Mouse (Mus musculus) megakaryocyte, embryonic 14.5 days (primary cell): ENCODE results near the gene Itprip. TPM values are rescaled to one million over a fixed set of nuclear protein-coding genes. Genes with fewer than 3 reads are reported as not detected.

Source experiments
- H3K27me3 ChIP-seq: replicated peaks from 2 replicates; pipeline ENCODE3; 2012; ENCODE audit warnings: inconsistent platforms
- H3K36me3 ChIP-seq: replicated peaks from 2 replicates; pipeline ENCODE3; 2012; ENCODE audit warnings: low read length, inconsistent platforms, mixed read lengths
- H3K4me1 ChIP-seq: 2 replicates; pipeline ENCODE4 v1.6.1; 2012; ENCODE audit warnings: inconsistent platforms
- H3K4me3 ChIP-seq: replicated peaks from 2 replicates; pipeline ENCODE3; 2012; ENCODE audit warnings: moderate library complexity, mild to moderate bottlenecking, inconsistent platforms
- H3K9me3 ChIP-seq: 2 replicates; pipeline ENCODE4 v1.6.1; 2012; ENCODE audit warnings: inconsistent platforms
- FLI1 ChIP-seq: IDR thresholded peaks from 2 replicates; pipeline ENCODE4 v1.6.1; 2012; ENCODE audit warnings: low read length, inconsistent platforms, mixed read lengths
- GATA1 ChIP-seq: IDR thresholded peaks from 3 replicates; pipeline ENCODE4 v1.6.1; 2012; ENCODE audit warnings: mixed read lengths, low read length, inconsistent platforms, borderline replicate concordance
- polyA plus RNA-seq: library from polyadenylated mRNA; stranded (reverse); fragments of >175 nt; gene quantifications from 2 replicates; pipeline ENCODE4 v1.2.3, GENCODE M21; 2012; ENCODE audit warnings: low replicate concordance; ENCODE audit not compliant: insufficient read depth

Gene Itprip
- polyA plus RNA-seq, 1 experiment = 2.1 TPM

DNA sequence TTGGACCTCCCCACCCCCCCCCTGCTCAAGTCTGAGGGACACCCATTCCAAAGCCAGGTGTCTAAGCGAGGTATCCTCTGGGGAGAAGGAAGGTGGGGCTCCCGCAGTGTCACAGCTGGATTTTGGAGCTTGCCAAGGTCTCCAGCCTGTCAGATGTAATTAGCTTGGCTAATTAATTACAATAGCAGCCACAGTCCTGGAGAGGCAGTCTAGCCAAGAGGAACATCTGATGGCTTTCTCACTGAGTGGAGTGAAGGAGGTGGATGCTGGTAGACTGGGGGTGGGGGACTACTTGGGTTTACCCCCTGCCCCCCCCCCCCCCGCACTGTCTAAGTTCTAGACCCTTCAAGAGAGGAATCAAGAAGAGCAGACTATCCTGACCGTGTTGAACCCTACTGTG lies 15.4 kb downstream of the Itprip start:
- Histone ChIP-seq H3K9me3 (no peaks in the 10 kb centered on the region), H3K36me3 (peaks cover 59% of the 10 kb centered on the region), H3K27me3 (no peaks in the 10 kb centered on the region), H3K4me1 (peaks cover 83% of the 10 kb centered on the region), H3K4me3 (no peak overlapping the region)
- TF ChIP-seq GATA1 (no peak), FLI1 (no peak)

DNA sequence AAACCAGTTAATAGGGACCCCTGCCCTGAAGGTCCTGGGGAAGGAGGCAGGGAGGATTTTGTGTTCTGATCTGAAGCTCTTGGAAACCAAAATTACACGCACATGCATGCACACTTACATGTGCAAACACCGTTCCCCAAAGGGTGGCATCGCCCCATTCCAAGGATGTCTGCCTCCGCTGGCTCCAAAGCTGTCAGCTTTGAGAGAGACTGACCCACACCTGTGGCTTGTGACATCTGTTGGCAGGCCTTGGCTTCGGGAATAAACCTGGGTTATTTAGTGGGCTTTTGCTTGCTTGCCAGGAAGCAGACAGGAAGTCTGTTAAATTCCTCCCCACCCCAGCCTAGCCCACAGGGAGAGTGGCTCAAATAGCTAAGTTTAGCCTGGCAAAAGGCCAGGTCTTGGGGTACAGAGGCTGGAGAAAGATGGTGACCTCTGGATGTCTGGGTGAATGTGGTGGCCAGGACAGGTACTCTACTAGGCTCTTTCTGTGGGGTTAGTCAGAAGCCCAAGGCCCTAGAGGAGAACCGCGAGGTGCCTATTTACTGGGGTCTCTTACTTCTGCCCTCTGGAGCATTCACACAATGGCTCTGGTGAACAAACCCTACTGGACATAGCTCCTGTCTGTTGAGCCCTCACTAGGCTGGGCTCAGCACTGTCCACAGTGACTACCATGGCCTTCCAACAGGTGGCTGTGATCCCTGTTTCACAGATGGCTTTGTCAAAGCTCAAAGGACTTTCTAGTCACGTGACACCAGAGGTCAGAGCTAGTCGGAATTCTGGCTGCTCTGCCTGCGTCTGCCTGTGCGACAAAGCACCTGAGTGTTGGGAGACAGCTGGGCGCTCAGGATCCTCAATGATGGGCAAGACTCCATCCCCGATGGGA lies 16.5 kb downstream of the Itprip start:
- Histone ChIP-seq H3K27me3 (no peaks in the 10 kb centered on the region), H3K4me1 (peaks cover 74% of the 10 kb centered on the region), H3K36me3 (peaks cover 64% of the 10 kb centered on the region), H3K4me3 (no peak overlapping the region), H3K9me3 (no peaks in the 10 kb centered on the region)
- TF ChIP-seq GATA1 (no peak), FLI1 (no peak)

DNA sequence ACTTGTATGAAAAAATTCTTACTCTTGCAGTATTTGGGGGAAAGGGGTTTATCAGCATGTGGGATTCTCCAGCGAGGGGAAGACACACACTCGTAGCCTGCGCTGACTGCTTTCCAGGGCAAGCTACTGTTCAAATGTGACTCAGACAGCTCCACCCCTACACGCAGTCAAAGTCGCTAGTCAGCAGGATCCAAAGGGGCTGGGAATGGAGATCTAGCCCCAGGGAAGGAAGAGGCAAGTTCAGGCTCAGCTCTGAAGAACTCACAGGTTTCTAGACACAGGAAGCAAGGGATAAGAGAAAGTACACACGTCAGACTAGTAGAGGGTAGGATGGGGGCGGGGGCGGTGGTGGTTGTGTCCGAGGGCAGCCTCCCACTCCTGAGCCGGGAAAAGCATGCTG lies 18.5 kb downstream of the Itprip start:
- peaks cover 75% of the 10 kb centered on the region for H3K36me3 ChIP-seq
- TF ChIP-seq FLI1 (no peak), GATA1 (no peak)
- no peaks in the 10 kb centered on the region for H3K27me3 ChIP-seq
- no peaks in the 10 kb centered on the region for H3K9me3 ChIP-seq
- peaks cover 63% of the 10 kb centered on the region for H3K4me1 ChIP-seq
- H3K4me3 ChIP-seq = no peak overlapping the region

DNA sequence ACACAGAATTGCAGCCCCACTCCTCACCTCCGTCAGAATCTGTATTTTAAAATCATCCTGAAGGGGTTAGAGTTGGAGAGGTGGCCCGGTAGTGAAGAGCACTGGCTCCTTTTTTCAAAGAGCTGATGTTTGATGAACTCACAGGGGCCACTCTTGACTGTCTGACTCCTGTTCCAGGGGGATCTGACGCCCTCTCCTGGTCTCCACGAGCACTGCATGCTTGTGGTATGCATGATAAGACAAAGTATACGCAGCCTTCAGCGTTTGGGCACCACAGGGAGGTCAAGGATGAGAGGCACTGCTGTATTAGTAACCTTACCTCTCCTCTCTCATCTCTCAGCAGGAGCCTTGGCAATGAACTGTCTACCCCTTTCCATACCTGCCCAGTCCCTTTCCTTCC lies 19.1 kb downstream of the Itprip start:
- Histone ChIP-seq H3K9me3 (no peaks in the 10 kb centered on the region), H3K4me1 (peaks cover 57% of the 10 kb centered on the region)

DNA sequence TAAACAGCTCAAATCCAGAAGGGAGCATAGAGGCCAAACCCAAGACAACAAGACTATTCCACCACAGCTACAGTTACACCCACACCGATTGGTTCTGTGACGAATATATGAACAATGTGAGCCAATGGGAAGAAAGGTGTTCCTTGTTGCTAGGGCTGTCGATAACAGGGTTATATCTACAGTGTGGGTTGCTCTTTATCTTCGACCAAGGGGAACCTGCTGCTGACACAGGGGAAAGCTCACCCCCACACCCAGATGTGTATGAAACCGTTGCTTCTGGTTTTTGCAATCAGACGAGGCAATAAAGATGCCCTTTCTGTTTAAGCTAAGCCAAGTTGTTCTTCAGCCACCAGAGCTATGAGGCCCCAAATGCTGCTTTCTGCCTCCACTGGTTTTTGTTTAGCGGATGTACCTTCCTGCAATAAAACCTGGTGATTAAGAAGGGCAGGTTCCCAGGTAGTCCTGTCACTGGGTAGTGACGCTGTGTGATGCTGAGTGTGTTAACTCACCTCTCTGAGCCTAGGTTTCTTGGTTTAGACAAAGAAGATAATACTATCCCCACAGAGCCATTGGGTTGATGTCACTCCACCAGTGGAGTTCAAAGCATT lies 20.5 kb downstream of the Itprip start:
- TF ChIP-seq FLI1 (no peak), GATA1 (no peak)
- Histone ChIP-seq H3K27me3 (no peaks in the 10 kb centered on the region), H3K4me3 (no peak overlapping the region), H3K9me3 (no peaks in the 10 kb centered on the region), H3K4me1 (peaks cover 46% of the 10 kb centered on the region), H3K36me3 (peaks cover 78% of the 10 kb centered on the region)

More for the DNA sequence above, 19.1 kb downstream of the Itprip start:
- H3K36me3 ChIP-seq = peaks cover 75% of the 10 kb centered on the region
- H3K4me3 ChIP-seq = no peak overlapping the region
- TF ChIP-seq FLI1 = no peak
- no peak for TF ChIP-seq GATA1
- no peaks in the 10 kb centered on the region for H3K27me3 ChIP-seq

DNA sequence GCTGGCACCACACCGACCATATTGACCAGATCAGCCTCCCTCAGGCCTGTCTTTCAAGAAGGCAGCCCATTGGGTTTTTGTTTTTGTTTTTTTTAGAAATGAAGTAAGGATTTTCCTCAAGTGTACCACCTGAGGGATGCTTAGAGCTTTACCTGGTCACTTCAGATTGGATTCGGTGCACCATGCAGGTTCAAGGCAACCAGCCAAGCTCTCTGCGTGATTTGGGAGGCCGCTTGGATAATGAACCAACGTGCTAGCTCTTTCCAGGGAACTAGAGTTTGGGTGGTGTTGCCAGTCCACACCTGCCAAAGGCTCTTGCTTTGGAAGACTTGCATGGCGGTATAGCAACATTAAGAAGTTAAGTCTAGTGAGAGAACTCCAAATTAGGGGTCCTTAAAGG lies 26.0 kb downstream of the Itprip start:
- H3K4me3 ChIP-seq = no peak overlapping the region
- H3K9me3 ChIP-seq = no peaks in the 10 kb centered on the region
- H3K4me1 ChIP-seq = peaks cover 28% of the 10 kb centered on the region
- no peaks in the 10 kb centered on the region for H3K27me3 ChIP-seq
- peaks cover 54% of the 10 kb centered on the region for H3K36me3 ChIP-seq
- TF ChIP-seq FLI1 = no peak
- TF ChIP-seq GATA1 = no peak

DNA sequence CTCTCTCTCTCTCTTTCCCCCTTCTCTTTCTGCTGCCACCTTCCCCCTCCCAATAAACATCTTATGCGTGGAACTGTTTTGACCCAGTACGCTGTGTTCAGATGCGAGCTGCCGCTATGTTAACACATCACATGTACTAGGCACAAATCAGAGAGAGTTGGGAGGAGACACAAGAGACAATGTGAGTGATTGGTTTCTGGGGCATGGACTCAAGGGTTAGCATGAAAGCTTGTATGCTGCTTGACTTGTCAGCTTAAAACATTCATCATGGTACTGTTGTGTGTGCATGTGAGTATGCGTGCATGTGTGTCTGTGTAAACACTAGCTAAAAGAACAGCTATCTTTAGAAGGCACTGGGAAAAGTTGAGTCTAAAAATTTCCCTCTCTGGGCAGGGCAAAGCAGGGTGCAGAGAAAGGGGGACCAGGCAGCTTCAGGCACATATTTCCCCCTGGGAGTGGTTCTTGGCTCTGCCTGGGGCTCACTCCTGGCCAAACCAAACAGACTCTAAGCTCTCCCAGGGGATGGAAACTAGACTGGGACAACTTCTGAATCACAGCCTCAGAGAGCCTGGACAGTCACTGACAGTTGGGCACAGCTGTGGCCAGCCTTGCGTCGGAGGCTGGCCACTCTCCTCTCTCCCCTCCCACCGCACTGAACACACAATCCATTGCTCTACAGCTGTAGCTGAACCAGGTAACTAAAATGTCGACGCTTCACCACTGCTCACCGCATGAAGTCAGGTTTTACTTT lies 27.4 kb downstream of the Itprip start:
- H3K9me3 ChIP-seq = no peaks in the 10 kb centered on the region
- peaks cover 41% of the 10 kb centered on the region for H3K36me3 ChIP-seq
- TF ChIP-seq GATA1 (no peak), FLI1 (no peak)
- H3K27me3 ChIP-seq = no peaks in the 10 kb centered on the region
- H3K4me1 ChIP-seq = peaks cover 39% of the 10 kb centered on the region
- H3K4me3 ChIP-seq = no peak overlapping the region

DNA sequence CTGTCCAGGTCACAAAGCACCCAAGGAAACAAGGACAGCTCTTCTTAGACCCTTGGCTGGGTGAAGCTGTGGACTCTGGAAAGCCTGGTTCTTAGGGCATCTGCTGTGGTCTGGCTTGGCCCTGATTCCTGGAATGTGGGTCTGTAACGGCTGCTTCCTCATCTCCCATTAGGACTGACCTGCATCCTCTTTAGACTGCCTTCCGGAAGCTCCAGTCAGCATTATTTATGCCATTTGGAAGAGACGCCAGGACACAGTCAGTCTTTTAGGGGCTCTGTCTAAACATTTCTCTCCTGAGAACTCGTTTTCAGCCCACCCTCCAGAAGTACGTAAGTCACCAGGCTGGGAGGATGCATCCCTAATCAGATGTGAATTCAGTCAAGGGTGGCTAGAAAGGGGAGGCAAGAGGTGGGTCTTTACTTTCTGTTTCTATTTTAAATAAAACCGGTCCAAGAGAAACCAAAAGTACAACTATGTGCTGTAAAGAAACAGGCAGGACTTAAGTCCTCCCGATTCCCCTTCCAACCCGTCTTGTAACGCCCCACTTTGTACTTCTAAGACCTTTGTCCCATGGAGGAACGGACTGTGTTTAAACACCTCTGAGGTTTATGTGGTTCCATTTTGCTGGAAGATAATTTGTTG lies 28.5 kb downstream of the Itprip start:
- Histone ChIP-seq H3K27me3 (no peaks in the 10 kb centered on the region), H3K36me3 (peaks cover 29% of the 10 kb centered on the region), H3K4me1 (peaks cover 44% of the 10 kb centered on the region), H3K4me3 (peak overlapping the region; percentile 86), H3K9me3 (no peaks in the 10 kb centered on the region)
- TF ChIP-seq FLI1 = no peak
- TF ChIP-seq GATA1 = no peak

DNA sequence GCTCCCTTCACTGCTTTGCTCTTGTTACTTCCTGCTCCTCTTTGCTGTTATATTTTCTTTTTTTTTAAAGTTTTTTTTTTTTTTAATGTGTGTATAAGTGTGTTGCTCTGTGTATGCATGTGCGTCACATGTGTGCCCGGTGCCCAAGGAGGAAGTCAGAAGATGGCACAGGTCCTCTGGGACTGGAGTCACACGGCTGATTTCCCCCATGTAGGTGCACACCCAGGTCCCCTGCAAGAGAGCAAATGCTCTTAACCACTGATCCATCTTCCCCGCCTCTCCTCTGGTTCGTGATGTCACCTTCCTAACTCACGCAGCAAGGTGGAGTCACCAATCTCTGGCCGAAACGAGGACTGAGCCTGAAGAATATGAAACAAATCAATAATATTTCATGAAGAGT lies 31.1 kb downstream of the Itprip start:
- no peaks in the 10 kb centered on the region for H3K27me3 ChIP-seq
- TF ChIP-seq FLI1 = no peak
- no peak for TF ChIP-seq GATA1
- peaks cover 65% of the 10 kb centered on the region for H3K4me1 ChIP-seq
- H3K9me3 ChIP-seq = no peaks in the 10 kb centered on the region
- H3K36me3 ChIP-seq = peaks cover 5% of the 10 kb centered on the region
- H3K4me3 ChIP-seq = no peak overlapping the region
